Mouse (Mus musculus): ENCODE measurements around the gene Ifna12. TPM values are rescaled to one million over a fixed set of nuclear protein-coding genes. Genes with fewer than 3 reads are reported as not detected.

The Ifna12 gene
- not detected for polyA plus RNA-seq (2017; shearing (Covaris generic))

GRCm38 (mm10) chr4:88603276-88603675 lies at the start of gene Ifna12:
Gene Ifna12 (minus strand): TSS chr4:88603376.

GRCm38 (mm10) chr4:88644359-88644758 lies 41.2 kb upstream of the Ifna12 start, which contains the start of gene Ifna13:
Gene Ifna13 (minus strand): TSS chr4:88644459.

GRCm38 (mm10) chr4:88634311-88634710 lies 31.1 kb upstream of the Ifna12 start, which contains the start of gene C87499:
Gene C87499 (minus strand): TSS chr4:88634411.

GRCm38 (mm10) chr4:88592285-88592684 lies 10.9 kb downstream of the Ifna12 start, which contains the start of gene Ifna9:
Gene Ifna9 (minus strand): TSS chr4:88592385.

GRCm38 (mm10) chr4:88571698-88572097 lies 31.5 kb downstream of the Ifna12 start, which contains the start of gene Ifna14:
Gene Ifna14 (minus strand): TSS chr4:88571798.

GRCm38 (mm10) chr4:88558145-88558544 lies 45.0 kb downstream of the Ifna12 start, which contains the start of gene Ifna15:
Gene Ifna15 (minus strand): TSS chr4:88558245.

Other genes starting within 250 kb of the Ifna12 start
- gene Hacd4, start 164.4 kb downstream of the Ifna12 start, polyA plus RNA-seq (2017; shearing (Covaris generic)): 0.17 TPM
- gene Ifnb1, start 80.6 kb downstream of the Ifna12 start, polyA plus RNA-seq (2017; shearing (Covaris generic)): 0.69 TPM
- gene Ifna15, start 45.1 kb downstream of the Ifna12 start, polyA plus RNA-seq (2017; shearing (Covaris generic)): not detected
- not detected for gene Ifna14, start 31.6 kb downstream of the Ifna12 start, polyA plus RNA-seq (2017; shearing (Covaris generic))
- not detected for gene Ifna9, start 11.0 kb downstream of the Ifna12 start, polyA plus RNA-seq (2017; shearing (Covaris generic))
- gene C87499, start 31.0 kb upstream of the Ifna12 start, polyA plus RNA-seq (2017; shearing (Covaris generic)): not detected
- not detected for gene Ifna13, start 41.1 kb upstream of the Ifna12 start, polyA plus RNA-seq (2017; shearing (Covaris generic))
- gene Ifna16, start 73.5 kb upstream of the Ifna12 start, polyA plus RNA-seq (2017; shearing (Covaris generic)): not detected
- gene Ifna2, start 80.5 kb upstream of the Ifna12 start, polyA plus RNA-seq (2017; shearing (Covaris generic)): not detected
- not detected for gene Ifnab, start 88.0 kb upstream of the Ifna12 start, polyA plus RNA-seq (2017; shearing (Covaris generic))
- 0.66 TPM for gene Gm26566, start 118.4 kb upstream of the Ifna12 start, polyA plus RNA-seq (2017; shearing (Covaris generic))
- gene Klhl9, start 119.1 kb upstream of the Ifna12 start, polyA plus RNA-seq (2017; shearing (Covaris generic)): 19.4 TPM
- not detected for gene Gm13271, start 151.5 kb upstream of the Ifna12 start, polyA plus RNA-seq (2017; shearing (Covaris generic))
- gene Gm13283, start 156.7 kb upstream of the Ifna12 start, polyA plus RNA-seq (2017; shearing (Covaris generic)): not detected
- not detected for gene Gm13290, start 170.5 kb upstream of the Ifna12 start, polyA plus RNA-seq (2017; shearing (Covaris generic))
- not detected for gene Gm13289, start 173.5 kb upstream of the Ifna12 start, polyA plus RNA-seq (2017; shearing (Covaris generic))
- not detected for gene Gm13272, start 176.5 kb upstream of the Ifna12 start, polyA plus RNA-seq (2017; shearing (Covaris generic))
- gene Ifnz, start 178.8 kb upstream of the Ifna12 start, polyA plus RNA-seq (2017; shearing (Covaris generic)): not detected
- not detected for gene Gm13276, start 182.3 kb upstream of the Ifna12 start, polyA plus RNA-seq (2017; shearing (Covaris generic))
- not detected for gene Gm13277, start 185.3 kb upstream of the Ifna12 start, polyA plus RNA-seq (2017; shearing (Covaris generic))
- not detected for gene Gm13278, start 188.2 kb upstream of the Ifna12 start, polyA plus RNA-seq (2017; shearing (Covaris generic))
- gene Gm13275, start 191.1 kb upstream of the Ifna12 start, polyA plus RNA-seq (2017; shearing (Covaris generic)): not detected
- gene Gm13279, start 194.0 kb upstream of the Ifna12 start, polyA plus RNA-seq (2017; shearing (Covaris generic)): not detected
- 0.65 TPM for gene Gm13285, start 196.3 kb upstream of the Ifna12 start, polyA plus RNA-seq (2017; shearing (Covaris generic))
- not detected for gene Gm13287, start 199.9 kb upstream of the Ifna12 start, polyA plus RNA-seq (2017; shearing (Covaris generic))
- gene Gm13288, start 202.2 kb upstream of the Ifna12 start, polyA plus RNA-seq (2017; shearing (Covaris generic)): 0.32 TPM
- not detected for gene Ifna7, start 212.9 kb upstream of the Ifna12 start, polyA plus RNA-seq (2017; shearing (Covaris generic))
- gene Ifna11, start 216.6 kb upstream of the Ifna12 start, polyA plus RNA-seq (2017; shearing (Covaris generic)): not detected
- gene Ifna6, start 224.0 kb upstream of the Ifna12 start, polyA plus RNA-seq (2017; shearing (Covaris generic)): not detected
- not detected for gene Ifna5, start 232.1 kb upstream of the Ifna12 start, polyA plus RNA-seq (2017; shearing (Covaris generic))
- not detected for gene Ifna4, start 238.5 kb upstream of the Ifna12 start, polyA plus RNA-seq (2017; shearing (Covaris generic))
- not detected for gene Ifna1, start 246.7 kb upstream of the Ifna12 start, polyA plus RNA-seq (2017; shearing (Covaris generic))

All from effector memory CD4-positive, alpha-beta T cell, adult 5 months (primary cell).